Mouse (Mus musculus) heart, adult 2 months (tissue): Measurements from ENCODE around the gene Ankrd11. TPM values are rescaled to one million over a fixed set of nuclear protein-coding genes. Genes with fewer than 3 reads are reported as not detected.

Source experiments
- DNase-seq, 2 experiments: peaks; one replicate each; pipeline ENCODE4 v3.0.0; 2021
- H3K27ac ChIP-seq: fragments of 200-600 bp; 2 replicates; pipeline ENCODE4 v1.8.1; 2022
- H3K27me3 ChIP-seq: fragments of 200-500 bp; 2 replicates; pipeline ENCODE4 v1.6.1; 2012; ENCODE audit warnings: mild to moderate bottlenecking, low read length, inconsistent platforms, mixed read lengths; ENCODE audit not compliant: control insufficient read depth, insufficient read depth
- H3K36me3 ChIP-seq: fragments of 200-500 bp; 2 replicates; pipeline ENCODE4 v1.6.1; 2012; ENCODE audit warnings: low read length, inconsistent platforms; ENCODE audit not compliant: control insufficient read depth, insufficient read depth
- H3K4me1 ChIP-seq: fragments of 200-500 bp; 2 replicates; pipeline ENCODE4 v1.6.1; 2011; ENCODE audit warnings: low read length; ENCODE audit not compliant: control insufficient read depth, insufficient read depth
- H3K4me3 ChIP-seq: fragments of 200-600 bp; 2 replicates; pipeline ENCODE4 v1.8.1; 2022
- H3K79me2 ChIP-seq: fragments of 200-500 bp; replicated peaks from 2 replicates; pipeline ENCODE4 v1.6.1; 2012; ENCODE audit warnings: mild to moderate bottlenecking, inconsistent platforms, low read length, moderate library complexity, mixed read lengths; ENCODE audit not compliant: control insufficient read depth, insufficient read depth
- H3K9ac ChIP-seq: fragments of 200-500 bp; 2 replicates; pipeline ENCODE4 v1.6.1; 2012; ENCODE audit warnings: low read depth, mild to moderate bottlenecking, control low read depth, inconsistent platforms, low read length, mixed read lengths
- CTCF ChIP-seq: fragments of 200-600 bp; IDR thresholded peaks from 2 replicates; pipeline ENCODE4 v1.8.1; 2022; ENCODE audit warnings: antibody characterized with exemption, mild to moderate bottlenecking, moderate library complexity
- EP300 ChIP-seq: fragments of 200-500 bp; IDR thresholded peaks from 2 replicates; pipeline ENCODE4 v1.6.1; 2011; ENCODE audit warnings: low read depth, low read length, control low read depth; ENCODE audit not compliant: insufficient read depth
- POLR2A ChIP-seq: fragments of 200-500 bp; IDR thresholded peaks from 2 replicates; pipeline ENCODE4 v1.6.1; 2011; ENCODE audit warnings: mild to moderate bottlenecking, low read depth, low read length, control low read depth; ENCODE audit not compliant: insufficient read depth
- WGBS: fragments of 180-500 bp; shearing (Covaris S2); methylation state at CpG from one replicate; pipeline ENCODE4 v1.1.7; 2018; 5-methylcytosine and 5-hydroxymethylcytosine counted together
- intact Hi-C: fragments of 180-260 bp; cut with DNase I; formaldehyde crosslinking; loops from one replicate; pipeline ENCODE4 v1.15.1; 2025
- polyA plus RNA-seq: library from polyadenylated mRNA; depleted of rRNA; stranded (reverse); fragments of >200 nt; gene quantifications from 2 replicates; pipeline ENCODE4 v1.2.3, GENCODE M21; 2012
- total RNA-seq, 2 experiments: library from RNA; stranded (reverse); gene quantifications; 2 replicates each; pipeline ENCODE4 v1.2.3; 2021

The Ankrd11 gene
- total and polyA plus RNA-seq, 3 experiments, result 34.4 to 76.3 (median 68.0) TPM

GRCm38 (mm10) chr8:122989976-122990375, 52.1 kb downstream of the Ankrd11 start:
- H3K79me2 ChIP-seq, result peaks cover 27% of the 10 kb centered on the region
- no peak overlapping the region for H3K9ac ChIP-seq
- peaks cover 45% of the 10 kb centered on the region for H3K4me1 ChIP-seq
- no peak overlapping the region for H3K4me3 ChIP-seq
- no peak overlapping the region for H3K27ac ChIP-seq
- DNase-seq, result no peak
- intact Hi-C loops, result no loop called here
- no peaks in the 10 kb centered on the region for H3K27me3 ChIP-seq
- TF ChIP-seq POLR2A (no peak), EP300 (no peak), CTCF (no peak)
- WGBS, result 53% methylated on average over 2 of the region's 2 CpGs
- H3K36me3 ChIP-seq, result peaks cover 23% of the 10 kb centered on the region

GRCm38 (mm10) chr8:122988955-122989354, 53.1 kb downstream of the Ankrd11 start:
- H3K9ac ChIP-seq, result no peak overlapping the region
- intact Hi-C loops, result no loop called here
- H3K79me2 ChIP-seq, result peaks cover 24% of the 10 kb centered on the region
- peaks cover 47% of the 10 kb centered on the region for H3K4me1 ChIP-seq
- H3K36me3 ChIP-seq, result peaks cover 14% of the 10 kb centered on the region
- no peak overlapping the region for H3K27ac ChIP-seq
- no peaks in the 10 kb centered on the region for H3K27me3 ChIP-seq
- no peak for TF ChIP-seq POLR2A
- TF ChIP-seq EP300, result no peak
- no peak for TF ChIP-seq CTCF
- no peak for DNase-seq
- WGBS, result 55% methylated on average over 3 of the region's 3 CpGs
- H3K4me3 ChIP-seq, result no peak overlapping the region

- Histone ChIP-seq H3K27me3 (no peaks in the 10 kb centered on the region), H3K9ac (peak overlapping the region; percentile 27; the same call in 1 of the 2 replicates), H3K36me3 (peaks cover 10% of the 10 kb centered on the region), H3K27ac (no peak overlapping the region), H3K79me2 (peaks cover 23% of the 10 kb centered on the region), H3K4me1 (peaks cover 44% of the 10 kb centered on the region), H3K4me3 (no peak overlapping the region)
- 8% methylated on average over 2 of the region's 2 CpGs for WGBS
- no peak for DNase-seq
- TF ChIP-seq CTCF, result no peak
- no peak for TF ChIP-seq POLR2A
- TF ChIP-seq EP300, result no peak
- intact Hi-C loops, result no loop called here
Measured at GRCm38 (mm10) chr8:122987255-122987654, 54.8 kb downstream of the Ankrd11 start.

GRCm38 (mm10) chr8:122986501-122987184, 55.4 kb downstream of the Ankrd11 start:
- peaks cover 10% of the 10 kb centered on the region for H3K36me3 ChIP-seq
- TF ChIP-seq CTCF (no peak), EP300 (no peak), POLR2A (no peak)
- intact Hi-C loops, result no loop called here
- peaks cover 20% of the 10 kb centered on the region for H3K79me2 ChIP-seq
- no peak overlapping the region for H3K9ac ChIP-seq
- WGBS, result 77% methylated on average over 8 of the region's 8 CpGs
- DNase-seq, result no peak
- H3K27me3 ChIP-seq, result no peaks in the 10 kb centered on the region
- H3K27ac ChIP-seq, result 0 out of 2 replicates have a peak overlapping the region, but pooled peaks have one; percentile 5
- H3K4me1 ChIP-seq, result peaks cover 43% of the 10 kb centered on the region
- H3K4me3 ChIP-seq, result no peak overlapping the region

- H3K4me1 ChIP-seq, result peaks cover 43% of the 10 kb centered on the region
- no peak for DNase-seq
- TF ChIP-seq POLR2A, result no peak
- TF ChIP-seq CTCF, result no peak
- TF ChIP-seq EP300, result no peak
- H3K4me3 ChIP-seq, result no peak overlapping the region
- no peak overlapping the region for H3K27ac ChIP-seq
- peaks cover 13% of the 10 kb centered on the region for H3K79me2 ChIP-seq
- WGBS, result 88% methylated on average over 3 of the region's 3 CpGs
- H3K36me3 ChIP-seq, result peaks cover 14% of the 10 kb centered on the region
- no peak overlapping the region for H3K9ac ChIP-seq
- intact Hi-C loops, result no loop called here
- no peaks in the 10 kb centered on the region for H3K27me3 ChIP-seq
Measured at GRCm38 (mm10) chr8:122984175-122984574, 57.9 kb downstream of the Ankrd11 start.

- H3K27ac ChIP-seq, result no peak overlapping the region
- TF ChIP-seq CTCF, result peak; percentile 33
- no peak for TF ChIP-seq POLR2A
- H3K9ac ChIP-seq, result no peak overlapping the region
- no peak overlapping the region for H3K4me3 ChIP-seq
- 77% methylated on average over 19 of the region's 19 CpGs for WGBS
- DNase-seq, result no peak
- no peaks in the 10 kb centered on the region for H3K27me3 ChIP-seq
- peaks cover 21% of the 10 kb centered on the region for H3K36me3 ChIP-seq
- peaks cover 11% of the 10 kb centered on the region for H3K79me2 ChIP-seq
- H3K4me1 ChIP-seq, result peaks cover 45% of the 10 kb centered on the region
- intact Hi-C loops, result loop anchor here (2.0 kb wide), 1 partner anchor 33 kb away; no protein-coding TSS in a partner anchor
Measured at GRCm38 (mm10) chr8:122983178-122983942, 58.7 kb downstream of the Ankrd11 start.
